Mouse (Mus musculus) hindbrain, embryonic 13.5 days (tissue): ENCODE data around the gene Asf1b. TPM values are rescaled to one million over a fixed set of nuclear protein-coding genes. Genes with fewer than 3 reads are reported as not detected.
A peak's percentile ranks its signal among the peaks of the same experiment; 100 is the strongest.
"Not testable (repeated sequence)": the region's sequence is repeated elsewhere in the genome, so short reads cannot be mapped to it uniquely, and the experiment has no call there.

Experiments used
- ATAC-seq: fragments of 200-750 bp; cut with Nextera tagmentation; 2 replicates; pipeline ENCODE4 v1.8.0; 2017; ENCODE audit warnings: moderate TSS enrichment; ENCODE audit not compliant: low FRiP score
- H3K27ac ChIP-seq: fragments of 300-500 bp; sonication (generic); 2 replicates; pipeline ENCODE4 v1.5.1; 2015; ENCODE audit warnings: inconsistent platforms, mild to moderate bottlenecking, moderate library complexity
- H3K27me3 ChIP-seq: fragments of 300-500 bp; sonication (generic); 2 replicates; pipeline ENCODE4 v1.6.1; 2015; ENCODE audit warnings: mild to moderate bottlenecking, inconsistent platforms
- H3K36me3 ChIP-seq: fragments of 300-500 bp; sonication (generic); 2 replicates; pipeline ENCODE4 v1.6.1; 2015; ENCODE audit warnings: mild to moderate bottlenecking, inconsistent platforms
- H3K4me1 ChIP-seq: fragments of 300-500 bp; sonication (generic); replicated peaks from 2 replicates; pipeline ENCODE4 v1.6.1; 2015; ENCODE audit warnings: inconsistent platforms
- H3K4me2 ChIP-seq: fragments of 300-500 bp; sonication (generic); 2 replicates; pipeline ENCODE4 v1.6.1; 2015; ENCODE audit warnings: inconsistent platforms, mild to moderate bottlenecking, moderate library complexity
- H3K4me3 ChIP-seq: fragments of 300-500 bp; sonication (generic); 2 replicates; pipeline ENCODE4 v1.5.1; 2015; ENCODE audit warnings: mild to moderate bottlenecking, inconsistent platforms
- H3K9ac ChIP-seq: fragments of 300-500 bp; sonication (generic); 2 replicates; pipeline ENCODE4 v1.6.1; 2015; ENCODE audit warnings: mild to moderate bottlenecking, inconsistent platforms
- H3K9me3 ChIP-seq: fragments of 300-500 bp; sonication (generic); 2 replicates; pipeline ENCODE4 v1.6.1; 2016; ENCODE audit warnings: inconsistent platforms
- WGBS: fragments of 180-500 bp; shearing (Covaris S2); methylation state at CpG from one replicate; pipeline ENCODE4 v1.1.7; 2015; 5-methylcytosine and 5-hydroxymethylcytosine counted together
- polyA plus RNA-seq: library from polyadenylated mRNA; unstranded; fragments of >200 nt; fragmentation: Nextera tagmentation; extraction: Ambion mirVana; gene quantifications from 2 replicates; pipeline ENCODE4 v1.2.1, GENCODE M21; 2015

Gene Asf1b
- polyA plus RNA-seq, 1 experiment from 2014 or later, result 14.0 TPM

DNA sequence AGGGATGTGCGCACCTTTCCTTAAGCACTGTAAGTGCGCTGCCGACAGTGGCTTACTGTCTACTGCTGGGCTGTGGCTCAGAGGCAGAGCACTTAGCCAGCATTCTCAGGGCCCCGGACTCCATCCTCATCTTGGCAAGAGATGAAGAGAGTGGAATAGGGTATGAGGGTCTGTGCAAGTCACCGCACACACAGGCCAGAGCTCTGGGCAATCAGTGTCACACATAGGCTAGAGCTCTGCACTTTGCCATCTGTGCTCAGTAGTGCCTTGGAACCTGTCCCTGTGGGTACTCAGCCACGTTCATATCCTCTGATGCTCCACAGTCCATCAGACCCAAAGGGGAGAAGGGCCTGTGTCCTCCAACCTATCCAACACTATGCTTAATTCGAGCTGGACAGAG, 26.2 kb downstream of the Asf1b start:
- no peak for ATAC-seq
- Histone ChIP-seq H3K4me1 (peaks cover 34% of the 10 kb centered on the region), H3K9ac (no peak overlapping the region), H3K4me3 (no peak overlapping the region), H3K27ac (no peak overlapping the region), H3K27me3 (no peaks in the 10 kb centered on the region), H3K9me3 (no peaks in the 10 kb centered on the region), H3K4me2 (no peak overlapping the region), H3K36me3 (peaks cover 63% of the 10 kb centered on the region)
- 98% methylated on average over 7 of the region's 7 CpGs for WGBS

GRCm38 (mm10) chr8:83982449-83982848, 27.1 kb downstream of the Asf1b start:
- peaks cover 25% of the 10 kb centered on the region for H3K4me1 ChIP-seq
- ATAC-seq, result no peak
- H3K4me2 ChIP-seq, result no peak overlapping the region
- H3K9ac ChIP-seq, result no peak overlapping the region
- H3K9me3 ChIP-seq, result no peaks in the 10 kb centered on the region
- peaks cover 73% of the 10 kb centered on the region for H3K36me3 ChIP-seq
- H3K27me3 ChIP-seq, result no peaks in the 10 kb centered on the region
- H3K27ac ChIP-seq, result no peak overlapping the region
- WGBS, result 85% methylated on average over 4 of the region's 4 CpGs
- no peak overlapping the region for H3K4me3 ChIP-seq

GRCm38 (mm10) chr8:83983222-83983621, 27.9 kb downstream of the Asf1b start:
- Histone ChIP-seq H3K36me3 (peaks cover 80% of the 10 kb centered on the region), H3K4me1 (peaks cover 17% of the 10 kb centered on the region)
- H3K27me3 ChIP-seq, H3K9me3 ChIP-seq, H3K4me3 ChIP-seq, H3K4me2 ChIP-seq, H3K9ac ChIP-seq, ATAC-seq, H3K27ac ChIP-seq: not testable (repeated sequence)
- WGBS, result 100% methylated on average over 2 of the region's 2 CpGs

DNA sequence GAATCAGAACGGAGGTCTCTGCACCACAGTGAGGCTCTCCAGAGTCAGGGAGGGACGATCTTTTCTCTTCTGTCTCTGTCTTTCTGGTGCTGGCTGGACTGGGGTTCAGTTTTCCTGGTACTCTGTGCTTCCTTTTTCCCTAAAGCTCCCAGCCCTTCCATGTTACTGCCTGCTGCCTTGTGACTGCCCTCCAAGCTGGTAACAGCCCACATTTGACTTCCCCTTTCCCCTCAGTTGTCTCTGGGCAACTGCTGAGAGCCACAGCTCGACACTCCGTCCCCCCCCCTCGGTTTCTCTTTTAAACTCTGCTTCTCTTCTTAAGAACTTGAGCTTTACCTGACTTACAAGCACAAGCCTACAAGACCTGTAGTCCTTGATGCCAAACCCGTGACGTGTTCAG, 33.9 kb downstream of the Asf1b start:
- Histone ChIP-seq H3K4me1 (no peaks in the 10 kb centered on the region), H3K9ac (no peak overlapping the region), H3K36me3 (peaks cover 90% of the 10 kb centered on the region), H3K27ac (no peak overlapping the region), H3K4me2 (no peak overlapping the region), H3K4me3 (no peak overlapping the region), H3K9me3 (no peaks in the 10 kb centered on the region), H3K27me3 (no peaks in the 10 kb centered on the region)
- ATAC-seq, result no peak
- WGBS, result 90% methylated on average over 7 of the region's 7 CpGs

DNA sequence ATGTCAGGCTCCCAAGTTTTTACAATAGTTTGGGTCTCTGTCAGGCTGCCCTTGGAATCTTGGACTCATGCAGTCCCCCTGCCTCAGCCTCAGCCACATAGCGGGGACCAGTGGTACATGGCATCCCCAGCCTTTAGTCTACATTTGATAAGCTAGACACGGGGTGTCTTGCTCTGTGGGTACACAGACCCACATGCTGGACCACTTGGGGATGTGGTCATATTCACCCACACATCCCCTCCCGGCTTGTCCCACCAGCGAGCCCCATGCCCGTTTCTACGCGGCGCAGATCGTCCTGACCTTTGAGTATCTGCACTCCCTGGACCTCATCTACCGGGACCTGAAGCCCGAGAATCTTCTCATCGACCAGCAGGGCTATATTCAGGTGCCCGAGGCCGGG, 34.9 kb downstream of the Asf1b start:
- Histone ChIP-seq H3K36me3 (peaks cover 90% of the 10 kb centered on the region), H3K27ac (no peak overlapping the region), H3K9ac (no peak overlapping the region), H3K27me3 (no peaks in the 10 kb centered on the region), H3K4me3 (no peak overlapping the region), H3K4me2 (no peak overlapping the region), H3K9me3 (no peaks in the 10 kb centered on the region), H3K4me1 (no peaks in the 10 kb centered on the region)
- 94% methylated on average over 14 of the region's 14 CpGs for WGBS
- ATAC-seq, result no peak

DNA sequence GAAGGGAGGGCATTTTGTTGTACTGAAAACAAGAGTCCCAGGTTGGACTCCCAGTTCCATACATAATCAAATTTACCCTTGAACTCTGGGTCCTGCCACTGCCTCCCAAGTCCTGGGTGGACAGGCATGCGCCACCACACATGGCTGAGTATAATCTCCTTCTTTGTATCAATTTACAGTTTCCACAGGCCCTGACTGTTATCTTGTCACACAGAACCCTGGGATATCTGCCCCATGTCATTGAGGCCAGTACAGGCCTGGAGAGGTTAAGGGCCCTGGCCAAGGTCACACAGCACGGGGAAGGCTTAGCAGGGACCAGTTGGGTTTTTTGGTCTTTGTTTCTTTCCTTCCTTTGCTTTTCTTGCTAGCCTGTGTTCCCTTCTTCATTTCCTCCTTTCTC, 37.2 kb downstream of the Asf1b start:
- WGBS, result 87% methylated on average over 2 of the region's 2 CpGs
- Histone ChIP-seq H3K9me3 (no peaks in the 10 kb centered on the region), H3K36me3 (peaks cover 69% of the 10 kb centered on the region), H3K27me3 (no peaks in the 10 kb centered on the region), H3K4me2 (no peak overlapping the region), H3K27ac (no peak overlapping the region), H3K4me1 (peaks cover 9% of the 10 kb centered on the region), H3K9ac (no peak overlapping the region), H3K4me3 (no peak overlapping the region)
- ATAC-seq, result no peak

DNA sequence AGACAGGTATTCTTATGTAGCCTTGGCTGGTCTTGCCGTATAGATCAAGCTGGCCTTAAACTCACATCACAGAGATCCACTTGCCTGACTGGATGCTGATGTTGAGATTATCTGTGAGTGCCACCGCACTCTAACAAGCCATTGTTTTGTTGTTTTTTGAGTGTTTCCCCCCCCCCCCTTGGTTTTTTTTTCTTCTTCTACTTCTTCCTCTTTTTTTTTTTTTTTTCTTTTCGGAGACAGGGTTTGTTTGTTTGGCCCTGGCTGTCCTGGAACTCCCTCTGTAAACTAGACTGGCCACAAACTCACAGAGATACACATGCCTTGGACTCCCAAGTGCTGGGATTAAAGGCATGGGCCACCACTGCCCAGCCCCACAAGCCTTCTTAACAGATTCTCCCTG, 38.7 kb downstream of the Asf1b start:
- Histone ChIP-seq H3K27ac (no peak overlapping the region), H3K9me3 (no peaks in the 10 kb centered on the region), H3K4me3 (no peak overlapping the region), H3K4me2 (no peak overlapping the region), H3K27me3 (no peaks in the 10 kb centered on the region), H3K4me1 (peaks cover 14% of the 10 kb centered on the region), H3K9ac (no peak overlapping the region), H3K36me3 (peaks cover 53% of the 10 kb centered on the region)
- WGBS, result 91% methylated on average over 3 of the region's 3 CpGs
- ATAC-seq, result no peak

- Histone ChIP-seq H3K9ac (peak overlapping the region; percentile 90; the same call in 1 of the 2 replicates), H3K9me3 (no peaks in the 10 kb centered on the region), H3K4me2 (peak overlapping the region; percentile 76), H3K27me3 (peaks cover 16% of the 10 kb centered on the region), H3K4me1 (peaks cover 27% of the 10 kb centered on the region), H3K36me3 (peaks cover 44% of the 10 kb centered on the region), H3K4me3 (peak overlapping the region; percentile 76; the same call in 1 of the 2 replicates), H3K27ac (peak overlapping the region; percentile 97; the same call in 1 of the 2 replicates)
- peak; percentile 25 for ATAC-seq
- WGBS, result 17% methylated on average over 12 of the region's 12 CpGs
These were observed 40.7 kb downstream of the Asf1b start for GRCm38 (mm10) chr8:83995973-83996372.

DNA sequence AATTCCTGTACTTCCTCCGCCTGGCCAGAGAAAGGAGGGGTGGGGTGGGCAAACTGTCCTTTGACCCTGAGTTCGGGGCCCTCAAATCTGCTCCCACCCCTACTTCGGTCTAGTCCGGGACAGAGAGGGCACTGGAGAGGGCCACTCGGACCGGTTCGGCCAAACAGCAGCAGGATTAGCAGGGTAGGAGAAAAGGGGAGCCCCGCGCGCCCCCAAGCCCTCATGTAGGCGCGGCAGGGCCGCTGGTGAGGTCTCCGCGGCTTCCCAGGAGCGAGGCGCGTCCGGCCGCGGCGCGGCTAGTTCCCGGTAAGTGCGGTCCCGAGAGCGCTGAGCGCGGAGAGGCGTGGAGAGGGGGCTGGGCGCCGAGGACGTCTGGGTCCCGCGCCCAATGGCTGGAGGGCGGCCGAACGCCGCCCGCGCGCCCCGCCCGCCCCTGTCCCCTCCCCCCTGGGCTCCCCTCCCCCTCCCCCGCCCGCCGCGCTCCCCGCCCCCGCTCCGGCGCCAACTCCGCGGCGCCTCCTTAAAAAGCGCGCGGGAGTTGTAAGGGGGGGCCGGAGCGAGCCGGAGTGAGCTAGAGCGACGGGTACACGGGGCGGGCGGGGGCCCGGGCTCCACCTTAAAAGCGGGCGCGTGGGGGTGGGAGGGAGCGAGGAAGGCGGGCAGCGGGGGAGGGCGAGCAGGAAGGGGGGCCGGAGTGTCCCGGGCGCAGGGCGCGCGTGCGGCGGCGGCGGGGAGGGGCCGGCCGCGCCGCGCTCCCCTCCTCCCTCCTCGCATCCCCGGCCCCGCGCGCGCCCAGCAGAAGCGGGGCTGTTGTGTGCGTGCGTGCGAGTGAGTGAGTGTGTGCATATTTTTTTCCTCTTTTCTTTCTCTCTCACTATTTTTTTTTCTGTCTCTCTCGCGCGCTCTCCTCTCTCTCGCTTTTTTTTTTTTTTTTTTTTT, 41.5 kb downstream of the Asf1b start:
- Histone ChIP-seq H3K36me3 (peaks cover 36% of the 10 kb centered on the region), H3K9me3 (no peaks in the 10 kb centered on the region), H3K27ac (peak overlapping the region; percentile 97), H3K4me2 (peak overlapping the region; percentile 76), H3K4me1 (peaks cover 35% of the 10 kb centered on the region), H3K4me3 (peak overlapping the region; percentile 76), H3K27me3 (peaks cover 24% of the 10 kb centered on the region), H3K9ac (peak overlapping the region; percentile 90)
- ATAC-seq, result peak; percentile 71
- 0% methylated on average over 45 of the region's 103 CpGs for WGBS

GRCm38 (mm10) chr8:83997511-83998141, 42.3 kb downstream of the Asf1b start, which contains the start of gene Samd1:
Gene Samd1, plus strand, starts transcription at chr8:83997672.
- Histone ChIP-seq H3K27ac (peak within 1 kb of the TSS; percentile 97), H3K9me3 (no peaks in the 10 kb centered on the region), H3K9ac (peak within 1 kb of the TSS; percentile 90), H3K4me3 (peak within 1 kb of the TSS; percentile 76), H3K36me3 (peaks cover 28% of the 10 kb centered on the region), H3K27me3 (peaks cover 31% of the 10 kb centered on the region), H3K4me2 (peak within 1 kb of the TSS; percentile 79), H3K4me1 (peaks cover 35% of the 10 kb centered on the region)
- WGBS, result 2% methylated on average over 39 of the region's 112 CpGs
- ATAC-seq, result peak; percentile 11; the same call in 1 of the 2 replicates

GRCm38 (mm10) chr8:83998231-83999056, 43.1 kb downstream of the Asf1b start:
- peak; percentile 14; the same call in 1 of the 2 replicates for ATAC-seq
- Histone ChIP-seq H3K4me2 (peak overlapping the region; percentile 79), H3K27ac (peak overlapping the region; percentile 88), H3K4me3 (peak overlapping the region; percentile 76), H3K27me3 (peaks cover 31% of the 10 kb centered on the region), H3K4me1 (peaks cover 38% of the 10 kb centered on the region), H3K9ac (peak overlapping the region; percentile 83), H3K9me3 (no peaks in the 10 kb centered on the region), H3K36me3 (peaks cover 27% of the 10 kb centered on the region)
- WGBS, result 1% methylated on average over 61 of the region's 92 CpGs
